Comparison of ENCODE assay signal across 10 mouse cellular contexts in genomic region chr3:141581190-141581891, GRCm38 (mm10).
A peak's percentile ranks its signal among the peaks of the same experiment; 100 is the strongest.
DNase-seq lines count a peak whose midpoint lies in the region; ATAC-seq and TF ChIP-seq lines count a peak whose summit lies in the region.
"Had no signal": no experiment of that assay in that cellular context is flagged by ENCODE, and none has a peak within 500 bp of the region (broad histone marks: within the 10 kb centered on the region; RNA-seq: fewer than 3 reads in every experiment).

No protein-coding gene starts in this region.

- H3K79me2 ChIP-seq in MEL (ENCODE audit: control insufficient read depth, insufficient read depth, low read length, poor library complexity): no peaks in the 10 kb centered on the region

- TF ChIP-seq EP300 in MEL (IDR thresholded peaks at IDR 0.05; ENCODE audit: low read depth in 1 of 2, low read length in 2 of 2): no peak

- H3K9me3 ChIP-seq in hindbrain, embryonic 10.5 days: no peaks in the 10 kb centered on the region
- no peaks in the 10 kb centered on the region for H3K9me3 ChIP-seq in hindbrain, postnatal 0 days (ENCODE audit: low read length)
- no peaks in the 10 kb centered on the region for H3K9me3 ChIP-seq in MEL (replicated peaks; ENCODE audit: insufficient read depth, low read length)
- H3K9me3 ChIP-seq in forebrain, embryonic 13.5 days (replicated peaks): 0 out of 2 replicates have a peak, but pooled peaks cover 5% of the 10 kb centered on the region

- no peak for ATAC-seq in hindbrain, postnatal 0 days
- ATAC-seq in forebrain, embryonic 13.5 days: peak; percentile 82
- ATAC-seq in cerebellum, adult (ENCODE audit: insufficient number of reproducible peaks, low FRiP score, low TSS enrichment): no peak

- no peak for TF ChIP-seq POLR2A in MEL (IDR thresholded peaks at IDR 0.05; ENCODE audit: control insufficient read depth in 1 of 2, insufficient read depth in 1 of 2, low read depth in 1 of 2, low read length in 2 of 2, poor library complexity in 1 of 2)

- 0 out of 2 replicates have a peak overlapping the region, but pooled peaks have one; percentile 37 for H3K27ac ChIP-seq in hindbrain, embryonic 10.5 days
- H3K27ac ChIP-seq in hindbrain, postnatal 0 days: no peak overlapping the region
- H3K27ac ChIP-seq in MEL (ENCODE audit: control insufficient read depth, low read depth, low read length): no peak overlapping the region
- no peak overlapping the region for H3K27ac ChIP-seq in forebrain, embryonic 13.5 days

- H3K4me2 ChIP-seq in hindbrain, postnatal 0 days (ENCODE audit: low read depth, low read length): no peak overlapping the region
- H3K4me2 ChIP-seq in forebrain, embryonic 13.5 days: no peak overlapping the region

- no peaks in the 10 kb centered on the region for H3K36me3 ChIP-seq in hindbrain, embryonic 10.5 days
- H3K36me3 ChIP-seq in hindbrain, postnatal 0 days (ENCODE audit: insufficient read depth, low read length): no peaks in the 10 kb centered on the region
- no peaks in the 10 kb centered on the region for H3K36me3 ChIP-seq in MEL (ENCODE audit: control insufficient read depth in 1 of 2, insufficient read depth in 2 of 2, low read length in 2 of 2)
- no peaks in the 10 kb centered on the region for H3K36me3 ChIP-seq in forebrain, embryonic 13.5 days (ENCODE audit: poor library complexity, severe bottlenecking)

- no peak overlapping the region for H3K9ac ChIP-seq in hindbrain, postnatal 0 days (replicated peaks; ENCODE audit: low read length)
- H3K9ac ChIP-seq in MEL (ENCODE audit: control insufficient read depth, low read depth, low read length, poor library complexity, severe bottlenecking): no peak overlapping the region
- no peak overlapping the region for H3K9ac ChIP-seq in forebrain, embryonic 13.5 days

- no peak overlapping the region for H3K4me3 ChIP-seq in hindbrain, embryonic 10.5 days
- no peak overlapping the region for H3K4me3 ChIP-seq in hindbrain, postnatal 0 days (ENCODE audit: low read length)
- H3K4me3 ChIP-seq in MEL (ENCODE audit: control insufficient read depth in 1 of 2, insufficient read depth in 1 of 2, low read depth in 2 of 2, low read length in 2 of 2): no peak overlapping the region
- no peak overlapping the region for H3K4me3 ChIP-seq in forebrain, embryonic 13.5 days

- peak; percentile 42 for DNase-seq in hindbrain, embryonic 10.5 days (ENCODE audit: low spot score)
- DNase-seq in hindbrain, postnatal 0 days (ENCODE audit: low spot score): no peak
- peak; percentile 7 for DNase-seq in MEL (ENCODE audit: low read depth, low spot score)
- DNase-seq in mesoderm, embryonic 11.5 days (ENCODE audit: low read depth, low spot score): peak; percentile 54
- DNase-seq in spleen, postnatal 14 days (ENCODE audit: low spot score in 2 of 2): no peak
- no peak for DNase-seq in thymus, postnatal 14 days
- DNase-seq: adrenal gland, adult 8-10 months; right cerebral cortex, postnatal 4 days had no signal

- H3K27me3 ChIP-seq in hindbrain, embryonic 10.5 days (ENCODE audit: insufficient read depth, poor library complexity, severe bottlenecking): peaks cover 68% of the 10 kb centered on the region
- H3K27me3 ChIP-seq in hindbrain, postnatal 0 days (ENCODE audit: insufficient read depth, low read length): no peaks in the 10 kb centered on the region
- no peaks in the 10 kb centered on the region for H3K27me3 ChIP-seq in MEL (ENCODE audit: control insufficient read depth in 1 of 2, insufficient read depth in 2 of 2, low read length in 2 of 2)
- H3K27me3 ChIP-seq in forebrain, embryonic 13.5 days: peaks cover 41% of the 10 kb centered on the region

- peaks cover 19% of the 10 kb centered on the region for H3K4me1 ChIP-seq in hindbrain, embryonic 10.5 days (replicated peaks)
- no peaks in the 10 kb centered on the region for H3K4me1 ChIP-seq in hindbrain, postnatal 0 days (ENCODE audit: insufficient read depth, low read length)
- no peaks in the 10 kb centered on the region for H3K4me1 ChIP-seq in MEL (ENCODE audit: control insufficient read depth in 1 of 2, insufficient read depth in 2 of 2, low read length in 2 of 2)
- peaks cover 10% of the 10 kb centered on the region for H3K4me1 ChIP-seq in forebrain, embryonic 13.5 days

- no peak for TF ChIP-seq CTCF in hindbrain, postnatal 0 days (IDR thresholded peaks at IDR 0.05; ENCODE audit: low read depth)
- TF ChIP-seq CTCF in MEL (IDR thresholded peaks at IDR 0.05 in 2 of 3, conservative IDR thresholded peaks at IDR 0.05 in 1 of 3; ENCODE audit: control insufficient read depth in 1 of 3, insufficient read depth in 1 of 3, low read depth in 2 of 3, low read length in 3 of 3, poor library complexity in 1 of 3, severe bottlenecking in 1 of 3): no peak

- no peak for TF ChIP-seq RAD21 in MEL (IDR thresholded peaks at IDR 0.05; ENCODE audit: low read depth, low read length)

TF ChIP-seq in MEL, 35 proteins besides CTCF, POLR2A, EP300 and RAD21:
- TF ChIP-seq UBTF (IDR thresholded peaks at IDR 0.05; ENCODE audit: borderline replicate concordance, insufficient read depth, low read depth, low read length): no peak
- TF ChIP-seq MAX (IDR thresholded peaks at IDR 0.05; ENCODE audit: low read length): no peak
- no peak for TF ChIP-seq NELFE (IDR thresholded peaks at IDR 0.05; ENCODE audit: low read depth, low read length)
- TF ChIP-seq GATA1 (IDR thresholded peaks at IDR 0.05; ENCODE audit: low read depth, low read length): no peak
- TF ChIP-seq HCFC1 (IDR thresholded peaks at IDR 0.05; ENCODE audit: low read depth, low read length): no peak

Comparison
In these comparisons a context has a peak if more than half of its experiments do, and no peak if none do; other contexts are left out.
1. DNase-seq: peak in hindbrain, embryonic 10.5 days (single experiment), MEL (single experiment) and mesoderm, embryonic 11.5 days (single experiment); none in hindbrain, postnatal 0 days (single experiment), spleen, postnatal 14 days (0 of 2) and thymus, postnatal 14 days (single experiment).